In the genomic region with DNA sequence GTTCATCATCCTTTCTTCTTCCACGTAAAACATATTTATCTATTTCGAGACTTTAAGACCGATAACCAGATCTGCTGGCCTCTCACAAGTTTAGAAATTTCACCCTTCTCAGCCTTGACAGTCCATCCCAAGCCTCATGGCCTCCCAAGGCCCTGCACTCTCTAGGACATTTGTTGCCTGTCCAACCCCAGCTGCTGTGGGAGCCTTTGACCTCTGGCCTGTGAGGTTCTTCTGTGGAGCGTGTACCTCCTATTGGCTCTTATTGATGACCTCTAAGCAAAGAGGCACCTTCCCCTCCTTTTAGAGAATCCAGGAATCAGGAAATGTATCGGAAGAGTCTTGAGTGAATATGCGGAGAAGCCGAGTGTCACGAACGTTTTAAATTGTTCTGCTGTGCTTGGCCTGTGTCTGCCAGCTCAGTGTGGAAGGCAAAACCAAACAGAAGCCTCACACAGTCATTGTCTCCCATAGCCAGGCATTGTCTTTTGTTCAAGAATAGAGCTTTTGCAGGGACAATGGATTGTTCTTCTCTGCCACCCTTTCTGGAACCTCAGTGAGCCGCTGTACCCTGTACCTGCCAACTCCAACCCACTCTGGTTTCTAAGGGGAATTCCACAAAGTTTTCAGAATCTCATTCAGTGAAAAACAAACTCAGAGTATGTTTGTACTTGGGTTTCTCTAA, we compare ENCODE assay signal across 10 mouse cellular contexts.
DNase-seq lines count a peak whose midpoint lies in the region; ATAC-seq and TF ChIP-seq lines count a peak whose summit lies in the region.
"Had no signal": no experiment of that assay in that cellular context is flagged by ENCODE, and none has a peak within 500 bp of the region (broad histone marks: within the 10 kb centered on the region; RNA-seq: fewer than 3 reads in every experiment).

No protein-coding gene starts in this region.

- H3K4me1 ChIP-seq in intestine, embryonic 14.5 days (replicated peaks; ENCODE audit: control insufficient read depth, insufficient read depth, low read length): peaks cover 29% of the 10 kb centered on the region
- H3K4me1 ChIP-seq in intestine, postnatal 0 days (replicated peaks; ENCODE audit: control insufficient read depth, insufficient read depth, low read length): no peaks in the 10 kb centered on the region
- peaks cover 17% of the 10 kb centered on the region for H3K4me1 ChIP-seq in forebrain, postnatal 0 days (ENCODE audit: insufficient read depth)

- no peak for TF ChIP-seq CTCF in intestine, postnatal 0 days (IDR thresholded peaks at IDR 0.05; ENCODE audit: low read depth)
- no peak for TF ChIP-seq CTCF in forebrain, postnatal 0 days (IDR thresholded peaks at IDR 0.05; ENCODE audit: low read depth)

- no peaks in the 10 kb centered on the region for H3K9me3 ChIP-seq in intestine, embryonic 14.5 days (ENCODE audit: control insufficient read depth, low read length)
- H3K9me3 ChIP-seq in intestine, postnatal 0 days (ENCODE audit: control insufficient read depth): no peaks in the 10 kb centered on the region
- no peaks in the 10 kb centered on the region for H3K9me3 ChIP-seq in forebrain, postnatal 0 days (ENCODE audit: low read length)

- H3K27ac ChIP-seq in intestine, embryonic 14.5 days (ENCODE audit: low read depth): peak overlapping the region; percentile 68; the same call in 1 of the 2 replicates
- H3K27ac ChIP-seq in intestine, postnatal 0 days (ENCODE audit: low read depth, low read length): no peak overlapping the region
- H3K27ac ChIP-seq in forebrain, postnatal 0 days (ENCODE audit: low read depth, low read length): peak overlapping the region; percentile 73

- no peak overlapping the region for H3K9ac ChIP-seq in intestine, embryonic 14.5 days (ENCODE audit: low read length)
- no peak overlapping the region for H3K9ac ChIP-seq in intestine, postnatal 0 days (ENCODE audit: low read depth, low read length)
- H3K9ac ChIP-seq in forebrain, postnatal 0 days: no peak overlapping the region
- H3K9ac ChIP-seq: liver, postnatal 0 days had no signal

- H3K4me3 ChIP-seq in intestine, embryonic 14.5 days (ENCODE audit: low read depth, low read length): no peak overlapping the region
- H3K4me3 ChIP-seq in intestine, postnatal 0 days (ENCODE audit: low read depth, low read length): no peak overlapping the region
- no peak overlapping the region for H3K4me3 ChIP-seq in forebrain, postnatal 0 days (ENCODE audit: low read depth, low read length)

- DNase-seq in intestine, embryonic 14.5 days (ENCODE audit: low spot score): no peak
- peak; percentile 39 for DNase-seq in right cerebral cortex, adult 18-20 months
- no peak for DNase-seq in right cerebral cortex, postnatal 25 days
- no peak for DNase-seq in forebrain, postnatal 0 days
- peak; percentile 69 for DNase-seq in telencephalon, adult 2 months (ENCODE audit: low read depth, low spot score)
- no peak for DNase-seq in urinary bladder, postnatal 36 days (ENCODE audit: low spot score in 2 of 2)
- DNase-seq: cerebellum, adult 9-11 months; liver, postnatal 0 days had no signal

- H3K4me2 ChIP-seq in intestine, embryonic 14.5 days (ENCODE audit: low read length): no peak overlapping the region
- no peak overlapping the region for H3K4me2 ChIP-seq in intestine, postnatal 0 days (replicated peaks; ENCODE audit: low read depth)
- no peak overlapping the region for H3K4me2 ChIP-seq in forebrain, postnatal 0 days (ENCODE audit: low read depth)

- H3K36me3 ChIP-seq in intestine, embryonic 14.5 days (ENCODE audit: control insufficient read depth, insufficient read depth, low read length): no peaks in the 10 kb centered on the region
- no peaks in the 10 kb centered on the region for H3K36me3 ChIP-seq in intestine, postnatal 0 days (ENCODE audit: control insufficient read depth, insufficient read depth)
- no peaks in the 10 kb centered on the region for H3K36me3 ChIP-seq in forebrain, postnatal 0 days (ENCODE audit: insufficient read depth)

- ATAC-seq in intestine, embryonic 14.5 days (replicated peaks; ENCODE audit: low FRiP score, low TSS enrichment, low read depth): no peak
- no peak for ATAC-seq in intestine, postnatal 0 days
- no peak for ATAC-seq in forebrain, postnatal 0 days
- ATAC-seq: liver, postnatal 0 days; Patski had no signal

- H3K27me3 ChIP-seq in intestine, embryonic 14.5 days (replicated peaks; ENCODE audit: control insufficient read depth, insufficient read depth, low read length): no peaks in the 10 kb centered on the region
- no peaks in the 10 kb centered on the region for H3K27me3 ChIP-seq in intestine, postnatal 0 days (replicated peaks; ENCODE audit: control insufficient read depth, insufficient read depth, low read length)
- no peaks in the 10 kb centered on the region for H3K27me3 ChIP-seq in forebrain, postnatal 0 days (ENCODE audit: insufficient read depth, low read length)
- H3K27me3 ChIP-seq: Patski had no signal

- 61% methylated on average over 10 of the region's 10 CpGs for WGBS in intestine, embryonic 14.5 days
- 65% methylated on average over 10 of the region's 10 CpGs for WGBS in intestine, postnatal 0 days
- 65% methylated on average over 10 of the region's 10 CpGs for WGBS in forebrain, postnatal 0 days

Comparison
In these comparisons a context has a peak if more than half of its experiments do, and no peak if none do; other contexts are left out.
1. DNase-seq: peak in right cerebral cortex, adult 18-20 months (single experiment) and telencephalon, adult 2 months (single experiment); none in intestine, embryonic 14.5 days (single experiment), right cerebral cortex, postnatal 25 days (single experiment), forebrain, postnatal 0 days (single experiment) and urinary bladder, postnatal 36 days (0 of 2).